Mouse (Mus musculus) lung, adult 2 months (tissue): ENCODE data around the gene Hepacam2.

Experiments
- CTCF ChIP-seq: fragments of 200-500 bp; IDR thresholded peaks from 2 replicates; pipeline ENCODE4 v1.5.1; 2011; ENCODE audit warnings: mild to moderate bottlenecking, low read length, control low read depth; ENCODE audit not compliant: insufficient read depth
- POLR2A ChIP-seq: fragments of 200-500 bp; IDR thresholded peaks from 2 replicates; pipeline ENCODE4 v1.6.1; 2011; ENCODE audit warnings: low read depth, mild to moderate bottlenecking, control low read depth, low read length, borderline replicate concordance; ENCODE audit errors: extremely low read depth

DNA sequence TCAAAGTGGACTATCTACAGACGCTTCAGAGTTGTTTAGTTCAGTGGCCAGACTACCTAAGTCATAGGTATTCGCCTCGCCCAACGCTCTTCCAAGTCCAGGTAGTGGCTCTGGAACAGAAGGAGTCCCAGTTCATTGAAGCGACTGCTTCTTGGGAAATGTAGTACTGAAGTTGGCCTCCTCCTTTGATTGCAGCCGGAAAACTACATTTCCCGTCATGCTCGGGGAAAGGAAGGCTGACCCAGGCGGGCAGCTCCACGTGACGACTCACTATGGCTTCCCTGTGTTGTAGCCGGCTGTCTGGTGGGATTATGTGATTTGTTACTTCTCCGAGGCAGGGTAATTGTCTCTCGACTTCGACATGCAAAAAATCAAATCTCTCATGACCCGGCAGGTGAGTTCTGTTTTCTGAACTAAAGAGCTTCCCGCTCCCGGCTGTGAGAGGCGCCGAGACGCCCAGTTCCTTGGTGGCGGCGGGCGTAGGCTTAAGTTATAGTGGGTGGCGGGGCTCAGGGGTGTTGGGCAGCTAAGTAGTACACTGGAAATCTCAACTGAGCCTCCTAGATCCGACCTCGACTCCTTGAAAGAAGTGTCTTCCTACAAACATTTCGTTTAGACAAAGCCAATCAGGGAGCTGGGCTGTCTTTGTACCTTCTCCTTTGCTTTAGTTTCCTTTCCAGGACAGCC is at the start of gene Hepacam2, which contains the start of gene Vps50:
- TF ChIP-seq POLR2A, result peak; percentile 54; the same call in 1 of the 2 replicates
- no peak for TF ChIP-seq CTCF
